Mouse (Mus musculus): ENCODE results near the gene Tcp11l2.

GRCm38 (mm10) chr10:84542802-84543658 lies 33.4 kb upstream of the Tcp11l2 start:
- no peak for TF ChIP-seq POLR2A (IDR thresholded peaks at IDR 0.05; ENCODE audit: borderline replicate concordance, control insufficient read depth, low read depth, low read length)
- no peak for TF ChIP-seq CTCF (IDR thresholded peaks at IDR 0.05; ENCODE audit: control insufficient read depth, insufficient read depth, low read length)

Measured in bone marrow, adult 2 months (tissue).